In the genomic region with DNA sequence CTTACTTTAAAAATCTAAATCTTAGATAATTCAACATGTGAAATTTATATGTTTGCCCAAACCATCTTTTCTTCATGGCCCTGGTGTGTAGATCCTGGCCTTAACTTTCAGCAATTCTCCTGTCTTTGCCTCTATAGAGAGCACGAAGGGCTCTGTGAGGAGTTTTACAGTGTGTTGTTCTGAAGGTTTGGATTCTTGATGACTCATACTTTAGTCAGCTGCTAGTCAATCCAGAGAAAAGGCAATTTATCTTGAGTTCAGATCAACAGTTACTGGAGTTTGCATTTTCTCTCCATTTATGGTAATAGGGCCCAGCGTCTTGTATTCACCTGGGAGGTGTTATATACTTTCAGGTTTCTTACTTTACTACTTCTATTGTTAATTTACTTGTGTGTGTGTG, we compare ENCODE assay signal across 17 mouse cellular contexts. TPM values are rescaled to one million over a fixed set of nuclear protein-coding genes. Genes with fewer than 3 reads are reported as not detected.
A peak's percentile ranks its signal among the peaks of the same experiment; 100 is the strongest.
DNase-seq lines count a peak whose midpoint lies in the region; ATAC-seq and TF ChIP-seq lines count a peak whose summit lies in the region.
"Had no signal": no experiment of that assay in that cellular context is flagged by ENCODE, and none has a peak within 500 bp of the region (broad histone marks: within the 10 kb centered on the region; RNA-seq: fewer than 3 reads in every experiment).

No protein-coding gene starts in this region.

- H3K79me2 ChIP-seq in C2C12 (ENCODE audit: control insufficient read depth, insufficient read depth) = peaks cover 9% of the 10 kb centered on the region

- peak; percentile 51 for DNase-seq in Muller cell, postnatal 12 days (ENCODE audit: inconsistent ontology term)
- no peak for DNase-seq in heart, postnatal 4 days
- DNase-seq in thymus, postnatal 25 days = no peak
- DNase-seq in right cerebral cortex, postnatal 36 days (ENCODE audit: low spot score in 2 of 2) = no peak
- DNase-seq in kidney, adult 8-10 months = no peak
- DNase-seq: adrenal gland, postnatal 36 days; cerebellum, adult 8-10 months; gastrocnemius, postnatal 25 days; kidney, postnatal 4 days; retina, postnatal 1 day; thymus, postnatal 14 days had no signal

- TF ChIP-seq CTCF in C2C12 (IDR thresholded peaks at IDR 0.05; ENCODE audit: control insufficient read depth, insufficient read depth, insufficient read length) = no peak

- no peaks in the 10 kb centered on the region for H3K36me3 ChIP-seq in C2C12 (ENCODE audit: control insufficient read depth, insufficient read depth)
- H3K36me3 ChIP-seq: lung, embryonic 15.5 days had no signal

- H3K4me3 ChIP-seq in C2C12 (ENCODE audit: insufficient read depth, poor library complexity, severe bottlenecking) = no peak overlapping the region
- H3K4me3 ChIP-seq: embryonic facial prominence, embryonic 13.5 days; kidney, embryonic 15.5 days; lung, embryonic 15.5 days had no signal

- H3K27me3 ChIP-seq in C2C12 (ENCODE audit: control insufficient read depth, insufficient read depth, insufficient read length) = no peaks in the 10 kb centered on the region
- H3K27me3 ChIP-seq: embryonic facial prominence, embryonic 13.5 days; kidney, embryonic 15.5 days; lung, embryonic 15.5 days had no signal

- H3K79me3 ChIP-seq in C2C12 (ENCODE audit: low read depth) = peaks cover 7% of the 10 kb centered on the region

- ATAC-seq in inflammation-experienced regulatory T-cells, adult 6 months = peak; percentile 13
- ATAC-seq: forebrain, embryonic 16.5 days had no signal

- no peak overlapping the region for H3ac ChIP-seq in C2C12 (ENCODE audit: control insufficient read depth, insufficient read length, low read depth)

TF ChIP-seq in C2C12, 6 proteins besides CTCF, POLR2A, EP300 and RAD21:
- TF ChIP-seq USF1 (IDR thresholded peaks at IDR 0.05; ENCODE audit: low read depth) = no peak
- TF ChIP-seq FOSL1 (IDR thresholded peaks at IDR 0.05; ENCODE audit: insufficient read depth, low read length, poor library complexity, severe bottlenecking) = peak; percentile 64

RNA-seq across cellular contexts. Expression of gene Sugt1, which starts 35.6 kb away (rescaled TPM):
- 68.8 TPM for polyA plus RNA-seq in C2C12 (2012; fragmentation: generic; extraction: Trizol)
- 100 to 1,000 TPM; 131 to 226 (median 153) TPM for polyA plus RNA-seq in inflammation-experienced regulatory T-cells, adult 6 months (2017; shearing (Covaris generic))
- 100 to 1,000 TPM in 1 of 2 experiments, 10 to 100 TPM in 1; 99.3 to 107 TPM for total RNA-seq in heart, postnatal 4 days (2021)
